8 mouse cellular contexts compared by ENCODE assay signal in the genomic region with DNA sequence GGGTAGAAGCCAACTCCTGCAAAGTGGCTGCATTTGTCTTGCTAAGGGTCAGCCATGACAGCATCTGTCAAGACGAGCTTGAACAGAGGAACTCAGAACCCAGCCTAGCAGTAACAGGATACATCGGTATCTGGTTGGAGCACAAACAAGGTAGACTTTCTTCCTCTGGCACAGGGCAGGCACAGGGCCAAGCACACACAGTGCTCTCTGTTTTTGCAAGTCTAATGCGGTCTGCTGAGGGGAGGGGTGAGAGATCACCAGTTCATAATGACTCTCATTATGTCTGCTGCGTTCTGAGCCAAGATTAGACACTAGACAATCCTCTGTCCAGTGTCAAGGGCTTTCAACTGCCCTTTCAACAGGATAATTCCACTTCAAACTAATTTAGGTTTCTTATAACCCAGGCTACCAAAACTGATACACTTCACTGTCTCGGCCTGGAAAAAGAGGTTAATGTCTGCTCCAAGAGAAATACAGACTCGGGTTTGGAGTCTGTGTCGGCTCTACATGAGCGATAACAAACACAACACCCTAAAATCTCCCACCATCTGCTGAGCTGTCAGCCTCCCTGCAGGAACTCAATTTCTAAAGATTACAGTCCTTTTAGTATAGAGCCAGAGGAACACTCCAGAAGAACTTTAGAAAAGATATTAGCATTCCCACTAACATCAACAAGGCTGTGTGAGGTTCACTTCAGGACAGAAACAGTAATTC.
DNase-seq lines count a peak whose midpoint lies in the region; ATAC-seq and TF ChIP-seq lines count a peak whose summit lies in the region.

No protein-coding gene starts in this region.

- 13% methylated on average over 8 of the region's 8 CpGs for WGBS in hindbrain, postnatal 0 days

- no peak overlapping the region for H3K9ac ChIP-seq in hindbrain, postnatal 0 days (replicated peaks; ENCODE audit: low read length)

- H3K27me3 ChIP-seq in hindbrain, postnatal 0 days (ENCODE audit: insufficient read depth, low read length) = no peaks in the 10 kb centered on the region

- H3K4me2 ChIP-seq in hindbrain, postnatal 0 days (ENCODE audit: low read depth, low read length) = peak overlapping the region; percentile 38

- no peak overlapping the region for H3K4me3 ChIP-seq in hindbrain, postnatal 0 days (ENCODE audit: low read length)

- intact Hi-C loops in gastrocnemius, postnatal 14 days (cut with DNase I; ENCODE audit: low total_unique reads) = no loop called here

- H3K27ac ChIP-seq in hindbrain, postnatal 0 days = peak overlapping the region; percentile 15; the same call in 1 of the 2 replicates

- no peak for TF ChIP-seq CTCF in hindbrain, postnatal 0 days (IDR thresholded peaks at IDR 0.05; ENCODE audit: low read depth)

- H3K36me3 ChIP-seq in hindbrain, postnatal 0 days (ENCODE audit: insufficient read depth, low read length) = no peaks in the 10 kb centered on the region

- ATAC-seq in hindbrain, postnatal 0 days = peak; percentile 85; the same call in 1 of the 2 replicates
- ATAC-seq in activated CD4-positive, CD25-positive, alpha-beta regulatory T cell, adult 4 months = no peak

- peaks cover 10% of the 10 kb centered on the region; the same call in 1 of the 2 replicates for H3K4me1 ChIP-seq in hindbrain, postnatal 0 days (ENCODE audit: insufficient read depth, low read length)

- DNase-seq in adrenal gland, adult 8-10 months = peak; percentile 18
- peak; percentile 68 for DNase-seq in embryo, embryonic 10 days (ENCODE audit: low spot score)
- DNase-seq in gastrocnemius, postnatal 14 days = peak; percentile 43
- DNase-seq in hindbrain, postnatal 0 days (ENCODE audit: low spot score) = peak; percentile 83
- peak; percentile 47 to 62 for DNase-seq in left cerebral cortex, adult 18-20 months (ENCODE audit: low spot score in 2 of 2)
- DNase-seq in mesoderm, embryonic 11.5 days (ENCODE audit: low read depth, low spot score) = peak; percentile 50
- peak; percentile 10 for DNase-seq in skeletal muscle tissue, adult 2 months (ENCODE audit: low read depth, low spot score)

- no peaks in the 10 kb centered on the region for H3K9me3 ChIP-seq in hindbrain, postnatal 0 days (ENCODE audit: low read length)

Comparison
In these comparisons a context has a peak if more than half of its experiments do, and no peak if none do; other contexts are left out.
1. DNase-seq: peak in every context shown above with its lines; median percentile 83 in hindbrain, postnatal 0 days; 68 in embryo, embryonic 10 days; 54 in left cerebral cortex, adult 18-20 months; 50 in mesoderm, embryonic 11.5 days; 43 in gastrocnemius, postnatal 14 days; 18 in adrenal gland, adult 8-10 months; 10 in skeletal muscle tissue, adult 2 months.